Mouse (Mus musculus) kidney, adult 2 months (tissue): ENCODE results near the gene Dtx3l.

Source experiments
- CTCF ChIP-seq: fragments of 200-500 bp; conservative IDR thresholded peaks from 2 replicates; pipeline ENCODE4 v1.5.1; 2011; ENCODE audit warnings: low read depth, mild to moderate bottlenecking, control low read depth, low read length, moderate library complexity, mixed read lengths; ENCODE audit not compliant: insufficient read depth, insufficient read length
- POLR2A ChIP-seq: fragments of 200-500 bp; IDR thresholded peaks from one replicate; pipeline ENCODE4 v1.6.1; 2011; ENCODE audit warnings: low read depth, low read length, control low read depth

- TF ChIP-seq CTCF = no peak
- no peak for TF ChIP-seq POLR2A
Observed at GRCm38 (mm10) chr16:35924341-35924740, 14.6 kb downstream of the Dtx3l start.
